Mouse (Mus musculus): ENCODE results near the gene 1700029H14Rik.

Gene 1700029H14Rik

DNA sequence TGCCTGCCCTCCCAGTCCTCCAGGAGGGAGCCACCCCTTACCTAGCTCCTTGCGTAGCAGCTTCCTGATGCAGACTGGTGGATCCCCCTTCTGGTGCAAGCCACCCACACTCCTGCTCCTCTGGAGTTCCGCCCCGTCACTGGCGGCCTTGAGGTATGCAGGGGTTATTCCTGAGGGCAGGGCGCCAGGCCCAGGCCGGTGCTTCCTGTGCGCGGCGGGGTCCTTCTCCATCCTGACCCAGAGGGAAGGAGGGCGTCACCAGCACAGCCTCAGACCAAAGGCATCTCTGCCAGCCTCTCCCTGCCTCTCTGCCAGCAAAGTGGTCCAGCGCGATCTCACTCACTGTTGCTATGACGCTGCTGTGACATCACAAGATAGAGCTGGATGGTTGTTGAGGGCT, at the start of gene 1700029H14Rik:
Gene 1700029H14Rik, minus strand, starts transcription at position 344 of the 400 bp plus-strand sequence.
- no peak for DNase-seq

- no peak for DNase-seq
Observed at GRCm38 (mm10) chr8:13611702-13612101, 49.4 kb upstream of the 1700029H14Rik start.

- no peak for DNase-seq
Observed at GRCm38 (mm10) chr8:13609971-13610370, 47.7 kb upstream of the 1700029H14Rik start.

GRCm38 (mm10) chr8:13608946-13609345, 46.7 kb upstream of the 1700029H14Rik start:
- no peak for DNase-seq

GRCm38 (mm10) chr8:13605920-13606480, 43.7 kb upstream of the 1700029H14Rik start:
- DNase-seq, result no peak

GRCm38 (mm10) chr8:13602621-13603020, 40.4 kb upstream of the 1700029H14Rik start:
- peak; percentile 70 for DNase-seq

DNA sequence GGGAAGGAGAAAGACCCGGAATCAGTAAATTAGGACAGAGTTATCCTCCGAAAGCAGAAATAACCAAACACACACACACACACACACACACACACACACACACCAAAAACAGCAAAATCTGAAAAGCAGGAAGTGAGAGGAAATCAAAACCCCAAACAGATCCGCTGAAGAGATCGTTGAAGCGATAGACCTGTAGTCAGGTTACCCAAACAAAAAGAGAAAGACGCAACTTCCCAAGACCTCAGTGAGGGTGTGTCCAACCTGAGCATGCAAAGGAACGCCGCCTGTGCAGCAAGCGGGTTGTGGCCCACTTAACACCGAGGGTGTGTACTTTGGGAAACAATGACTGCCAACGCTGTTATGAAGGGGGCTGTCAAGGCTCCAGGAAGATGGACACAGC, 38.9 kb upstream of the 1700029H14Rik start:
- DNase-seq, result peak; percentile 41

- DNase-seq, result peak; percentile 30
Observed at GRCm38 (mm10) chr8:13600716-13601115, 38.5 kb upstream of the 1700029H14Rik start.

GRCm38 (mm10) chr8:13600204-13600603, 37.9 kb upstream of the 1700029H14Rik start:
- peak; percentile 69 for DNase-seq

DNA sequence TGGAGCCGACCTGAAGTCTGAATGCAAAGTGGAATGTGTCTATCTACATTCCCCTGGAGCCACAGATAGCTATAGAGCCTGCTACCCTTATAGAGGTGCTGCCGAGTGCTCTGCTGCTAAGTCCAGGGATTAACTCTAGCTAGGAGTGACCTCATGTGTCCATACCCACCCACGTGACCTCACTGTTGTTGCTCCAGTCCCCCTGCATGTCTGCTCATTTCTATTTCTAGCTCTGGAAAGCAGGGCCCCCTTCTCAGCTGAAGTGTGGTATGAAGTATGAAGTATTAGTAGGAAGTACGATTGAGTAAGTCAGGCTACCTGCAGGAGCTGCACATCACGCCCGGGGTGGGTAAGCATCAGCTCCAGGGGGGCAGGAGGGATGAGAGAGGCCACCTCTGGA, 35.5 kb upstream of the 1700029H14Rik start:
- no peak for DNase-seq

- peak; percentile 53 for DNase-seq
Observed at GRCm38 (mm10) chr8:13595861-13596260, 33.6 kb upstream of the 1700029H14Rik start.

- peak; percentile 62 for DNase-seq
Observed at GRCm38 (mm10) chr8:13594884-13595323, 32.6 kb upstream of the 1700029H14Rik start.

DNA sequence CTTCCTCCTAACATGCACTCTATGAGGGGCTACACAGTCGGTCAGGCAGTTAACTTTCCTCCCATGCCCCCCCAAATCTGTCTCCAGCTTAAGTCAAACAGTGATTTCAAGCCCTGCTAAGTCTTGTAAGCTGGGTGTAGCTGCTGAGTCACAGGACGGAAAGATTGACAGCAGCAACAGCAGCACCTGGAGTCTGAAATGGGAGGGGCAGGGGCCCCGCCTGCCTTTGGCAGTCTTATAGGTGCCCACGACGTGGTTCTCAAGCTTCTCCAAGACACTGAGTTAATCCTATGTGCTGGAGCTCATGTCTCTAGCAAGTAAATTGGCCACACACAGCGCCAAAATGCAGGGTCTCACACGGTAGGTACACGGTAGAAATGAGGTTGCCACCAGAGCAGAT, 31.1 kb upstream of the 1700029H14Rik start:
- peak; percentile 38 for DNase-seq

DNA sequence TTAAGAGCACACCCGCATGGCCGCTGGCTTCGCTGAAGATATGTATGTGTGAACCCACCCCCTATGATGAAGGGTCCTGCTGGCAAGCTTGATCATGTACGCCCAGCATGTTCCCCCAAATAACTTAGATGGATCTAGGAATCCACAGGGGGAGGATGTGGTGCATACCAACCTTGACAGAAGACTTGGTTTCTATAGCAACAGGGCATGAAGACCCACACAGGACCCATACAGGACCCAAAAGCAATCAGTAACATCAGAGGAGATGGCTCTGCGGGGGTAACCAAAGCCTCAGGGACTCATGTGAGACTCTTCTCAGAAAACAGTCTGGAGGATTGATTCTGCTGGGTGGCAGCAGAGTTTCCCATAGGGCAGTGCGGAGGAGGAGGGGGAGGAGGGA, 29.0 kb upstream of the 1700029H14Rik start:
- DNase-seq, result no peak

DNA sequence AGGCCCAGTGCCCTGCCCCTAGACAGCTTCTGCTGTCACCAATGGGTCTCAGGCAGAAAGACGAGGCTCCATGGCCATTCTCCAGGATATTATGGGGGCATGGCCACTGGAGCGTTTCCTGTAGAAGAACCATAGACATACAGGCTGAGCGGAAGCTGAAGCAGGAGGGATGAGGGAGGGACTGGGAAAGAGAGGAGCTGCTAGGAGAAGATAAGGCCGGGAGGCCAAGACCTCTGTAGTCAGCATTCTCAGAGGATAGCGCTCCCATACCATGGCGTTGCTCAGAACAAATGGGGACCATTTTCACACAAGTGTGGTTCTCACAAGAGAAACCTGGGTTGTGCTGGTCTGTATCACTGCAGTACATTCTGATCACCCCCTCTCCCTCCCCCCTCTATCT, 26.8 kb upstream of the 1700029H14Rik start:
- DNase-seq, result no peak

GRCm38 (mm10) chr8:13584652-13585051, 22.4 kb upstream of the 1700029H14Rik start:
- DNase-seq, result no peak

GRCm38 (mm10) chr8:13577869-13578268, 15.6 kb upstream of the 1700029H14Rik start:
- no peak for DNase-seq

DNA sequence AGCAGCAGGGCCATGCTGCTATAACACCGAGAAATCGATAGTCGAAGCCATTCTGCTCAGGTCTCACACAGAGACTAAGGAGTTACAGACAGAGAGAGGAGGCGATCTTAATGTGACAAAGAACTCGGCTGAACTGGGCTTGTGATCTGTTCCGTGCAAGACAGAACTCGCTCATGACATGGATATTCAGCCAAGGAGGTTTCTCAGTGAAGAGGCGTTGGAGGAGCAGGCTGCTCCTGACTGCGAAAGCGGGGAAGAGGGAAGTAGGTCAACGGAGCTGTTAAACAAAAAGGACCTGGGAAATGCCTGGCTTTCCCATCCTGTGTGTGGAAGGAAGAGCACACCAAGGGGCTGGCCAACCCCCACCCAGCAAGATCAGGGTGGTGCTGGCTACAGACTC, 9.7 kb upstream of the 1700029H14Rik start:
- DNase-seq, result no peak

DNA sequence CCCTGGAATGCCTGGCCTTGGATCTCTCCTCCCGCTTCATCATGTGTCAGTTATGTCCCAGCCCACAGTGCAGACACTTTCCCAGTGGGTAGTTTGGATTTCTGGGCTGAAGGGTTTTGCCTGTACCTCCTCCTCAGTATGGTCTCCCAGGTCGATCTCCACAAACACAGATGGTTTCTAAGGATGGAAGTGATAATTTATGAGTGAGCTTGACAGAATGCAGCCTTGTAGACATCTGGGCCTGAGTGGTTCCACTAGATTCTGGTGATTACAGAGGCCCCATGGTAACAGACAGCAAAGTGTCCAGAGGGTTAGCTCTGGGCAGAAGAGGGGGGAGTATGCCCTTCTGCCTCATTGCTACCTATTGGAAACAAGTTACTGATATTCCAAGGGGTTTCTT, 4.7 kb downstream of the 1700029H14Rik start:
- no peak for DNase-seq

DNA sequence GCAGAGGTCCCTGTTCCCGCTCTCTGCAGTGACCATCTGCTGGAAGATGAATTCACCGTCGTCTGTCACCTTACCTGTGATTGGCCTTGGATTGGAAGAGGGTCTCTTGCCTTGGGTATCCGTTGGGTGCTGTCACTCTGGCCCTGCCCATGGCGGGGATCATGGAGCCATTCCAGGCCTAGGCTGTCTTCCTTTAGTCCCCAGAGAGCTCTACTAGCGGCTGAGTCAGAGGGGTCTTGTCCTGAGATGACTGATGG, 10.8 kb downstream of the 1700029H14Rik start:
- no peak for DNase-seq

GRCm38 (mm10) chr8:13550718-13551573, 11.3 kb downstream of the 1700029H14Rik start:
- DNase-seq, result peak; percentile 81

GRCm38 (mm10) chr8:13548831-13549230, 13.4 kb downstream of the 1700029H14Rik start:
- DNase-seq, result peak; percentile 16

- peak; percentile 42 for DNase-seq
Observed at GRCm38 (mm10) chr8:13548235-13548634, 14.0 kb downstream of the 1700029H14Rik start.

DNA sequence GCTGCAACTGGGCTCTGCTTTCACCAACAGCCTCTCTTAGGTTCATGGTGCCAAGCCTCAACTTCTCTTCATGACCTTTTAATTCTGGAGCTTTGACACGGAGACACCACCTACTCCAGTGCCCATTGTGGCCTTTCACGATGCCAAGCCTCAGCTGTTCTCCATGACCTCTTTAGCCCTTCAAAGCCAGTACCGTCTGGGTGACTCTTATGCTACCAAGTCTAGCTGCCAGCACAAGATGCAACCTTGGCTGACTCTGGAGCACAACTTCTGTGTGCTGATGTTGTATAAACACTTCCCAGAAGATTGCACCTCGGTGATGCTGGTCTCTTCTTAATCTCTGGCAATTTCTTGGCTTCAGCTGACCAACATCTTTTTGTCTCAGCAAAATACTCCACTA, 15.8 kb downstream of the 1700029H14Rik start:
- DNase-seq, result no peak

DNA sequence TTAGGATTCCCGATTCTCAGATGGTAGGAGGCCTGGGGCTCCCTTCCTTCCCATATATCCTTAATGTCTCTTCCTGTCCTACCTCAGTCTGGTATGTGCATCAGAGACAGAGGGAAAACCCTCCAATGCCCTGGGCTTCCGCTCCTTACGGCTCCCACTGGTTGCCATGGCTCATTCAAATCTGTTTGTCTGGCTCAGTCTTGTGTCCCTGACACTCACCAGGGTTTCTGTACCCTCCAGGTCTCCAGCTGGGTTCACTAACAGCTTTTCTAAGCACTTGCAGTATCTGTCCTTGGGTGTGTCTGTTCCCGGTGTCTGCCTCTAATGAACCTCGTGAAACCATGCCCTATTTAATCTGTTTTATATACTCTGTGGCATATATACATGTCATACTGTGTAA, 20.7 kb downstream of the 1700029H14Rik start:
- DNase-seq, result no peak

All from thymus, postnatal 4 days (tissue).